Mouse (Mus musculus) liver, embryonic 18 days (tissue): ENCODE results near the gene Lrrc18. TPM values are rescaled to one million over a fixed set of nuclear protein-coding genes. Genes with fewer than 3 reads are reported as not detected.

Source experiments
- polyA plus RNA-seq: library from polyadenylated mRNA; depleted of rRNA; stranded (reverse); fragments of >200 nt; gene quantifications from 2 replicates; pipeline ENCODE4 v1.2.3, GENCODE M21; 2012; rRNA removed

The Lrrc18 gene
- polyA plus RNA-seq: 0.02 and 0.09 TPM in 2 replicates

GRCm38 (mm10) chr14:32991082-32991481 lies at the start of gene Lrrc18:
TSS of gene Lrrc18 (plus strand) at chr14:32991382.

Other genes with a start within 250 kb of the Lrrc18 start
- gene Tmem273, start 205.4 kb upstream of the Lrrc18 start, polyA plus RNA-seq: 2.3 and 2.4 TPM in 2 replicates
- 0.05 and 0.06 TPM in 2 replicates for gene Fam170b, start 157.4 kb upstream of the Lrrc18 start, polyA plus RNA-seq
- gene Vstm4, start 134.6 kb upstream of the Lrrc18 start, polyA plus RNA-seq: 3.9 and 4.2 TPM in 2 replicates
- gene Wdfy4, start 194.1 kb downstream of the Lrrc18 start, polyA plus RNA-seq: 2.3 and 2.7 TPM in 2 replicates
- 0.66 and 0.87 TPM in 2 replicates for gene Arhgap22, start 222.6 kb downstream of the Lrrc18 start, polyA plus RNA-seq